Mouse (Mus musculus) myocyte (in vitro differentiated cells): ENCODE data around the gene Gpr176. TPM values are rescaled to one million over a fixed set of nuclear protein-coding genes. Genes with fewer than 3 reads are reported as not detected.

Source experiments
- H3K27me3 ChIP-seq: one replicate; pipeline ENCODE4 v1.6.1; 2011; ENCODE audit not compliant: control insufficient read depth, insufficient read depth, insufficient read length
- H3K36me3 ChIP-seq: one replicate; pipeline ENCODE4 v1.6.1; 2011; ENCODE audit not compliant: control insufficient read depth, insufficient read depth
- H3K4me2 ChIP-seq: one replicate; pipeline ENCODE4 v1.6.1; 2011; ENCODE audit warnings: low read depth, control low read depth
- H3K4me3 ChIP-seq: one replicate; pipeline ENCODE4 v1.5.1; 2011; ENCODE audit warnings: mild to moderate bottlenecking, control low read depth, moderate library complexity
- H3K79me2 ChIP-seq: one replicate; pipeline ENCODE4 v1.6.1; 2011; ENCODE audit not compliant: control insufficient read depth, insufficient read depth
- H3ac ChIP-seq: one replicate; pipeline ENCODE4 v1.6.1; 2011; ENCODE audit not compliant: control insufficient read depth, insufficient read length
- CEBPB ChIP-seq: IDR thresholded peaks from 2 replicates; pipeline ENCODE4 v1.6.1; 2011; ENCODE audit warnings: mild to moderate bottlenecking, moderate library complexity; ENCODE audit not compliant: poor library complexity, insufficient read depth, severe bottlenecking
- E2F4 ChIP-seq: IDR thresholded peaks from one replicate; pipeline ENCODE4 v1.6.1; 2011; ENCODE audit warnings: mild to moderate bottlenecking, control low read depth, moderate library complexity; ENCODE audit not compliant: insufficient read depth
- MAX ChIP-seq: IDR thresholded peaks from one replicate; pipeline ENCODE4 v1.6.1; 2011; ENCODE audit warnings: low read depth, mild to moderate bottlenecking, control low read depth
- MYOD1 ChIP-seq, 3 experiments: IDR thresholded peaks; one replicate each; pipeline ENCODE4 v1.6.1; 2011; ENCODE audit warnings: control low read depth in 2 of 3, low read depth in 2 of 3, mild to moderate bottlenecking in 2 of 3, moderate library complexity in 1 of 3; ENCODE audit not compliant: insufficient read length in 2 of 3, control insufficient read depth in 1 of 3
- MYOG ChIP-seq, 3 experiments: IDR thresholded peaks; one replicate each; pipeline ENCODE4 v1.6.1; 2011; ENCODE audit warnings: control low read depth in 2 of 3, low read depth in 2 of 3, mild to moderate bottlenecking in 2 of 3; ENCODE audit not compliant: insufficient read length in 2 of 3, control insufficient read depth in 1 of 3, insufficient read depth in 1 of 3
- POLR2A ChIP-seq: IDR thresholded peaks from one replicate; pipeline ENCODE4 v1.6.1; 2011; ENCODE audit warnings: low read depth, mild to moderate bottlenecking, control low read depth, moderate library complexity; ENCODE audit not compliant: insufficient read length
- POLR2AphosphoS2 ChIP-seq: IDR thresholded peaks from one replicate; pipeline ENCODE4 v1.6.1; 2011; ENCODE audit warnings: low read depth, control low read depth; ENCODE audit not compliant: insufficient read length
- REST ChIP-seq: IDR thresholded peaks from one replicate; pipeline ENCODE4 v1.6.1; 2011; ENCODE audit warnings: mild to moderate bottlenecking, control low read depth, moderate library complexity; ENCODE audit not compliant: insufficient read depth, insufficient read length
- SRF ChIP-seq: IDR thresholded peaks from one replicate; pipeline ENCODE4 v1.6.1; 2011; ENCODE audit warnings: low read depth; ENCODE audit not compliant: control insufficient read depth, insufficient read length
- TCF12 ChIP-seq: IDR thresholded peaks from one replicate; pipeline ENCODE4 v1.6.1; 2011; ENCODE audit warnings: mild to moderate bottlenecking, control low read depth; ENCODE audit not compliant: poor library complexity, insufficient read depth, severe bottlenecking
- TCF3 ChIP-seq: IDR thresholded peaks from one replicate; pipeline ENCODE4 v1.6.1; 2011; ENCODE audit warnings: low read depth, control low read depth; ENCODE audit not compliant: insufficient read length
- USF1 ChIP-seq: IDR thresholded peaks from one replicate; pipeline ENCODE4 v1.6.1; 2011; ENCODE audit warnings: low read depth, mild to moderate bottlenecking, control low read depth, moderate library complexity
- polyA plus RNA-seq: library from polyadenylated mRNA; unstranded; fragments of >200 nt; fragmentation: generic; extraction: Trizol; gene quantifications from one replicate; pipeline ENCODE4 v1.2.1, GENCODE M21; 2012; ENCODE audit warnings: missing spikeins

Gpr176 gene
- polyA plus RNA-seq, 1 experiment: 1.5 TPM

- Histone ChIP-seq H3ac (peak overlapping the region; percentile 19), H3K4me2 (peak overlapping the region; percentile 98), H3K36me3 (no peaks in the 10 kb centered on the region), H3K79me2 (peaks cover 13% of the 10 kb centered on the region), H3K27me3 (no peaks in the 10 kb centered on the region), H3K4me3 (peak overlapping the region; percentile 64)
- no peak for TF ChIP-seq POLR2A
- no peak for TF ChIP-seq TCF12
- TF ChIP-seq USF1: no peak
- no peak for TF ChIP-seq CEBPB
- no peak for TF ChIP-seq MAX
- TF ChIP-seq MYOG (IDR thresholded peaks at IDR 0.05; ENCODE audit: control insufficient read depth in 1 of 3, insufficient read depth in 1 of 3, insufficient read length in 2 of 3, low read depth in 2 of 3): no peak
- TF ChIP-seq REST: no peak
- no peak for TF ChIP-seq POLR2AphosphoS2
- no peak for TF ChIP-seq TCF3
- no peak for TF ChIP-seq SRF
- TF ChIP-seq E2F4: no peak
These were observed 16.4 kb upstream of the Gpr176 start for GRCm38 (mm10) chr2:118389569-118389968.

- peak within 1 kb of the TSS; percentile 64 for H3K4me3 ChIP-seq
- peaks cover 13% of the 10 kb centered on the region for H3K79me2 ChIP-seq
- TF ChIP-seq SRF (no peak), MYOD1 (IDR thresholded peaks at IDR 0.05; ENCODE audit: control insufficient read depth in 1 of 3, insufficient read length in 2 of 3, low read depth in 2 of 3) (no peak), REST (no peak), POLR2A (peak; percentile 82), MYOG (IDR thresholded peaks at IDR 0.05; ENCODE audit: control insufficient read depth in 1 of 3, insufficient read depth in 1 of 3, insufficient read length in 2 of 3, low read depth in 2 of 3) (peak in 1 of 3 experiments; percentile 8), CEBPB (no peak), POLR2AphosphoS2 (peak; percentile 64), USF1 (no peak), TCF3 (no peak), E2F4 (no peak), MAX (no peak), TCF12 (no peak)
- no peaks in the 10 kb centered on the region for H3K36me3 ChIP-seq
- no peaks in the 10 kb centered on the region for H3K27me3 ChIP-seq
- H3ac ChIP-seq: peak within 1 kb of the TSS; percentile 19
- peak within 1 kb of the TSS; percentile 98 for H3K4me2 ChIP-seq
These were observed 15.4 kb upstream of the Gpr176 start, which contains the start of gene Eif2ak4 for GRCm38 (mm10) chr2:118388341-118389335. Eif2ak4 (plus strand) TSS chr2:118388618.

- TF ChIP-seq MYOG (IDR thresholded peaks at IDR 0.05; ENCODE audit: control insufficient read depth in 1 of 3, insufficient read depth in 1 of 3, insufficient read length in 2 of 3, low read depth in 2 of 3) (no peak), POLR2A (no peak), MYOD1 (IDR thresholded peaks at IDR 0.05; ENCODE audit: control insufficient read depth in 1 of 3, insufficient read length in 2 of 3, low read depth in 2 of 3) (no peak), REST (no peak), TCF3 (no peak), POLR2AphosphoS2 (no peak), TCF12 (no peak), CEBPB (no peak), USF1 (no peak)
- H3K36me3 ChIP-seq: no peaks in the 10 kb centered on the region
- no peaks in the 10 kb centered on the region for H3K79me2 ChIP-seq
- no peaks in the 10 kb centered on the region for H3K27me3 ChIP-seq
- no peak overlapping the region for H3K4me2 ChIP-seq
- no peak overlapping the region for H3K4me3 ChIP-seq
- no peak overlapping the region for H3ac ChIP-seq
These were observed 10.2 kb upstream of the Gpr176 start for GRCm38 (mm10) chr2:118383387-118383786.

- Histone ChIP-seq H3K79me2 (no peaks in the 10 kb centered on the region), H3K36me3 (no peaks in the 10 kb centered on the region), H3ac (no peak overlapping the region), H3K27me3 (no peaks in the 10 kb centered on the region), H3K4me3 (no peak overlapping the region), H3K4me2 (no peak overlapping the region)
- TF ChIP-seq USF1 (no peak), TCF3 (no peak), TCF12 (no peak), E2F4 (no peak), POLR2A (no peak), MAX (no peak), SRF (no peak), POLR2AphosphoS2 (no peak), CEBPB (no peak), REST (no peak), MYOD1 (IDR thresholded peaks at IDR 0.05; ENCODE audit: control insufficient read depth in 1 of 3, insufficient read length in 2 of 3, low read depth in 2 of 3) (no peak), MYOG (IDR thresholded peaks at IDR 0.05; ENCODE audit: control insufficient read depth in 1 of 3, insufficient read depth in 1 of 3, insufficient read length in 2 of 3, low read depth in 2 of 3) (no peak)
These were observed 6.5 kb upstream of the Gpr176 start for GRCm38 (mm10) chr2:118379756-118380155.
